Mouse (Mus musculus): ENCODE measurements around the gene Actl6a. TPM values are rescaled to one million over a fixed set of nuclear protein-coding genes. Genes with fewer than 3 reads are reported as not detected.

Gene Actl6a
- polyA plus RNA-seq, 1 experiment from 2014 or later = 127 TPM

GRCm38 (mm10) chr3:32763902-32764301 is 57.8 kb downstream of the Actl6a start:
- Histone ChIP-seq H3K9ac (no peak overlapping the region), H3K4me2 (no peak overlapping the region), H3K36me3 (no peaks in the 10 kb centered on the region), H3K9me3 (replicated peaks) (no peaks in the 10 kb centered on the region), H3K27me3 (replicated peaks) (no peaks in the 10 kb centered on the region), H3K27ac (no peak overlapping the region), H3K4me3 (no peak overlapping the region), H3K4me1 (no peaks in the 10 kb centered on the region)
- WGBS (ENCODE audit: insufficient replicate concordance) = 39% methylated on average over 7 of the region's 7 CpGs
- ATAC-seq = no peak

- Histone ChIP-seq H3K4me1 (no peaks in the 10 kb centered on the region), H3K9me3 (replicated peaks) (no peaks in the 10 kb centered on the region), H3K4me3 (no peak overlapping the region), H3K4me2 (no peak overlapping the region), H3K27me3 (replicated peaks) (no peaks in the 10 kb centered on the region), H3K27ac (no peak overlapping the region), H3K36me3 (no peaks in the 10 kb centered on the region), H3K9ac (no peak overlapping the region)
- no peak for ATAC-seq
- WGBS (ENCODE audit: insufficient replicate concordance) = 58% methylated on average over 2 of the region's 2 CpGs
Measured at GRCm38 (mm10) chr3:32770781-32771180, 64.7 kb downstream of the Actl6a start.

Other genes starting within 250 kb of the Actl6a start
- not detected in 2 replicates for gene Kcnmb3, start 214.1 kb upstream of the Actl6a start, polyA plus RNA-seq (2016; fragmentation: Nextera tagmentation; extraction: Ambion mirVana)
- 29.8 and 31.8 TPM in 2 replicates for gene Zfp639, start 196.0 kb upstream of the Actl6a start, polyA plus RNA-seq (2016; fragmentation: Nextera tagmentation; extraction: Ambion mirVana)
- gene Mfn1, start 176.8 kb upstream of the Actl6a start, polyA plus RNA-seq (2016; fragmentation: Nextera tagmentation; extraction: Ambion mirVana) = 28.0 and 33.4 TPM in 2 replicates
- 12.4 and 14.4 TPM in 2 replicates for gene Gnb4, start 89.7 kb upstream of the Actl6a start, polyA plus RNA-seq (2016; fragmentation: Nextera tagmentation; extraction: Ambion mirVana)
- gene Ndufb5, start 30.7 kb downstream of the Actl6a start, polyA plus RNA-seq (2016; fragmentation: Nextera tagmentation; extraction: Ambion mirVana) = 176 and 178 TPM in 2 replicates
- gene Mrpl47, start 31.3 kb downstream of the Actl6a start, polyA plus RNA-seq (2016; fragmentation: Nextera tagmentation; extraction: Ambion mirVana) = 29.6 and 30.1 TPM in 2 replicates
- 0.66 and 0.74 TPM in 2 replicates for gene Usp13, start 111.2 kb downstream of the Actl6a start, polyA plus RNA-seq (2016; fragmentation: Nextera tagmentation; extraction: Ambion mirVana)